Mouse (Mus musculus) embryonic facial prominence, embryonic 11.5 days (tissue): ENCODE data around the gene Tgfb1. TPM values are rescaled to one million over a fixed set of nuclear protein-coding genes. Genes with fewer than 3 reads are reported as not detected.

ENCODE experiments used
- ATAC-seq: fragments of 200-750 bp; cut with Nextera tagmentation; replicated peaks from 2 replicates; pipeline ENCODE4 v1.8.0; 2017; ENCODE audit warnings: low read depth; ENCODE audit not compliant: insufficient number of reproducible peaks, low FRiP score, low TSS enrichment
- DNase-seq: peaks from one replicate; pipeline ENCODE4 v3.0.0-alpha.2; 2015; ENCODE audit warnings: low spot score
- H3K27ac ChIP-seq: fragments of 300-500 bp; sonication (generic); replicated peaks from 2 replicates; pipeline ENCODE4 v1.5.1; 2014; ENCODE audit warnings: mild to moderate bottlenecking, low read depth, low read length, control low read depth
- H3K27me3 ChIP-seq: fragments of 300-500 bp; sonication (generic); 2 replicates; pipeline ENCODE4 v1.6.1; 2014; ENCODE audit warnings: mild to moderate bottlenecking, low read length, moderate library complexity, mixed read lengths; ENCODE audit not compliant: control insufficient read depth, insufficient read depth
- H3K36me3 ChIP-seq: fragments of 300-500 bp; sonication (generic); replicated peaks from 2 replicates; pipeline ENCODE4 v1.6.1; 2014; ENCODE audit warnings: low read depth, mild to moderate bottlenecking, low read length, moderate library complexity, mixed read lengths; ENCODE audit not compliant: control insufficient read depth, insufficient read depth
- H3K4me1 ChIP-seq: fragments of 300-500 bp; sonication (generic); 2 replicates; pipeline ENCODE4 v1.6.1; 2014; ENCODE audit warnings: low read length, mixed read lengths; ENCODE audit not compliant: control insufficient read depth, insufficient read depth
- H3K4me2 ChIP-seq: fragments of 300-500 bp; sonication (generic); 2 replicates; pipeline ENCODE4 v1.6.1; 2014; ENCODE audit warnings: low read depth, mild to moderate bottlenecking, control low read depth, low read length, moderate library complexity
- H3K4me3 ChIP-seq: fragments of 300-500 bp; sonication (generic); 2 replicates; pipeline ENCODE4 v1.5.1; 2014; ENCODE audit warnings: low read depth, low read length, control low read depth
- H3K9ac ChIP-seq: fragments of 300-500 bp; sonication (generic); replicated peaks from 2 replicates; pipeline ENCODE4 v1.6.1; 2014; ENCODE audit warnings: mild to moderate bottlenecking, control low read depth, low read length
- H3K9me3 ChIP-seq: fragments of 300-500 bp; sonication (generic); replicated peaks from 2 replicates; pipeline ENCODE4 v1.6.1; 2016; ENCODE audit warnings: mild to moderate bottlenecking, low read length, inconsistent platforms, mixed read lengths; ENCODE audit not compliant: control insufficient read depth
- WGBS: fragments of 180-500 bp; shearing (Covaris S2); extraction: QIAGEN DNeasy Blood & Tissue Kit; methylation state at CpG from one replicate; pipeline ENCODE4 v1.1.7; 2014; 5-methylcytosine and 5-hydroxymethylcytosine counted together
- polyA plus RNA-seq: library from polyadenylated mRNA; unstranded; fragments of >200 nt; fragmentation: Nextera tagmentation; extraction: Ambion mirVana; gene quantifications from 2 replicates; pipeline ENCODE4 v1.2.1, GENCODE M21; 2014

Tgfb1 gene
- polyA plus RNA-seq, 1 experiment from 2014 or later = 1.5 TPM

- Histone ChIP-seq H3K9me3 (no peaks in the 10 kb centered on the region; the same call in none of the 2 replicates), H3K36me3 (no peaks in the 10 kb centered on the region), H3K9ac (no peak overlapping the region), H3K27me3 (peaks cover 7% of the 10 kb centered on the region; the same call in 1 of the 2 replicates), H3K4me3 (no peak overlapping the region), H3K4me1 (peaks cover 7% of the 10 kb centered on the region), H3K4me2 (no peak overlapping the region), H3K27ac (no peak overlapping the region)
- DNase-seq (no peak), ATAC-seq (0 out of 2 replicates have a peak, but pooled peaks have one; percentile 32)
- WGBS = 25% methylated on average over 10 of the region's 10 CpGs
Observed at GRCm38 (mm10) chr7:25703793-25704494, 17.1 kb downstream of the Tgfb1 start.

DNA sequence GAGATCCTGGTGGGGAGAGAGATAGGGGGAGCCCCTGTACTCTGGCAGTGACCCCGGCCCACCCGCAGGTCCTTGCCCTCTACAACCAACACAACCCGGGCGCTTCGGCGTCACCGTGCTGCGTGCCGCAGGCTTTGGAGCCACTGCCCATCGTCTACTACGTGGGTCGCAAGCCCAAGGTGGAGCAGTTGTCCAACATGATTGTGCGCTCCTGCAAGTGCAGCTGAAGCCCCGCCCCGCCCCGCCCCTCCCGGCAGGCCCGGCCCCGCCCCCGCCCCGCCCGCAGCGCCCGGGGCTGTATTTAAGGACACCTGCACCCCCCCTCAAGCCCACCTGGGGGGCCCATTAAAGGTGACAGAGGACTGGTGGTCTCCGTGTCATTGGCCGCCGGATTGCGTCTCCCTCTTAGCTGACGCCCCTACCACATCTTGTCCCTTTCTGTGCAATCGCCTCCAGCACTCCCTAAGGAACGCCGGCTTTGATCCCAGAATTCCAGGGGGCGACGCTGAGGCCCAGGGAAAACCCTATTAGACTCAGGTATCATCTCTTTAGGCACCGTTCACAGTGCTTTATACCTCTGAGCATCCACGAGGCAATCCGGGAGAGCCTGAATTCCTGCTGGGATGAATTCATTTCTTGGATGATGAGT lies 18.0 kb downstream of the Tgfb1 start:
- ATAC-seq = no peak
- no peak for DNase-seq
- H3K4me1 ChIP-seq = peaks cover 7% of the 10 kb centered on the region

GRCm38 (mm10) chr7:25705801-25706251 lies 19.0 kb downstream of the Tgfb1 start:
- peaks cover 14% of the 10 kb centered on the region for H3K4me1 ChIP-seq

More for the DNA sequence above, 18.0 kb downstream of the Tgfb1 start:
- Histone ChIP-seq H3K9me3 (no peaks in the 10 kb centered on the region; the same call in none of the 2 replicates), H3K27me3 (peaks cover 7% of the 10 kb centered on the region; the same call in 1 of the 2 replicates), H3K4me3 (peak overlapping the region; percentile 23), H3K9ac (no peak overlapping the region), H3K4me2 (peak overlapping the region; percentile 47), H3K36me3 (no peaks in the 10 kb centered on the region), H3K27ac (no peak overlapping the region)
- WGBS = 4% methylated on average over 32 of the region's 37 CpGs

GRCm38 (mm10) chr7:25706578-25707170 lies 19.9 kb downstream of the Tgfb1 start:
- H3K36me3 ChIP-seq = no peaks in the 10 kb centered on the region
- 0 out of 2 replicates have a peak overlapping the region, but pooled peaks have one; percentile 6 for H3K9ac ChIP-seq
- peaks cover 15% of the 10 kb centered on the region for H3K4me1 ChIP-seq
- WGBS = 53% methylated on average over 7 of the region's 7 CpGs
- ATAC-seq = no peak
- no peak for DNase-seq
- H3K27me3 ChIP-seq = peaks cover 7% of the 10 kb centered on the region; the same call in 1 of the 2 replicates
- H3K27ac ChIP-seq = no peak overlapping the region
- H3K4me2 ChIP-seq = no peak overlapping the region
- H3K9me3 ChIP-seq = no peaks in the 10 kb centered on the region; the same call in 1 of the 2 replicates
- H3K4me3 ChIP-seq = no peak overlapping the region

More at GRCm38 (mm10) chr7:25705801-25706251, 19.0 kb downstream of the Tgfb1 start:
- ATAC-seq = no peak
- no peak overlapping the region for H3K4me2 ChIP-seq
- WGBS = 69% methylated on average over 6 of the region's 6 CpGs
- no peak for DNase-seq
- no peaks in the 10 kb centered on the region for H3K36me3 ChIP-seq
- no peak overlapping the region for H3K9ac ChIP-seq
- H3K27me3 ChIP-seq = peaks cover 7% of the 10 kb centered on the region; the same call in 1 of the 2 replicates
- H3K27ac ChIP-seq = no peak overlapping the region
- no peak overlapping the region for H3K4me3 ChIP-seq
- H3K9me3 ChIP-seq = no peaks in the 10 kb centered on the region; the same call in none of the 2 replicates

DNA sequence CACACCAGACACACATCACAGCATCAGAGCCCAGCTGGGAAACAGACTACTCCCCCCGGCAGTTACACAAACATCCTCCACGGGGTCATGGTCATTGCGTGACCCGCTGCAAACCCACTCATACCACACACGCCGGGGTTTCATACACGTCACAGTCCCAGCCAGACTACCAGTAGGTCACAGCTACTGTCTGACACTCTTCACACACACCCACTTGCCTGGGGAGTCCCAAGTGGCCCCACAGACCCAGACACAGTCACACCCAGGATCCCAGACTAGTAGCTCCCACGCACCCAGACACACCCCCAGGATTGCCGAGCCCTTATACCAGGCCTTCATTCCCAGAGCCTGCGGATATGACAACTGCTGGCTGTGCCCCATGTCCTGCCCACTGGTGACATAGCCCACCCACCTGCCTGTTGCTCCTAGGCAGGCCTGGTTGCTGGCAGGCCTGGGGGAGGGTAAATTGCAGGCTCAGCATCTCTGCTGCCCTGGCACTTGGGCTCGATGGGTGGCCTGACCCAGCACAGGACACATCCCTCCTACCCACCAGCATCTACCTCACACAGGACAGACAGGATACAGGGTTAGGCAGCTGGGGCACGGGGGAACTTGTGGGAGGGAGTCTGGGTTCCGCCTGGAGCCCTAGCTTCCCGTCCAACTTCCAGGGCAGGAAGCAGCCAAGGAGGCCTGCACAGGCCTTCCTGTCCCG lies 20.9 kb downstream of the Tgfb1 start:
- DNase-seq (no peak), ATAC-seq (no peak)
- H3K9ac ChIP-seq = peak overlapping the region; percentile 25; the same call in 1 of the 2 replicates
- H3K4me1 ChIP-seq = peaks cover 24% of the 10 kb centered on the region
- 45% methylated on average over 15 of the region's 15 CpGs for WGBS
- H3K4me3 ChIP-seq = no peak overlapping the region
- H3K27ac ChIP-seq = 0 out of 2 replicates have a peak overlapping the region, but pooled peaks have one; percentile 20
- no peaks in the 10 kb centered on the region for H3K9me3 ChIP-seq
- no peak overlapping the region for H3K4me2 ChIP-seq
- H3K27me3 ChIP-seq = peaks cover 7% of the 10 kb centered on the region; the same call in 1 of the 2 replicates
- H3K36me3 ChIP-seq = no peaks in the 10 kb centered on the region; the same call in 1 of the 2 replicates

GRCm38 (mm10) chr7:25709961-25710360 lies 23.2 kb downstream of the Tgfb1 start:
- 12% methylated on average over 12 of the region's 12 CpGs for WGBS
- DNase-seq (no peak), ATAC-seq (no peak)
- Histone ChIP-seq H3K4me2 (no peak overlapping the region), H3K27ac (no peak overlapping the region), H3K4me1 (peaks cover 20% of the 10 kb centered on the region), H3K4me3 (no peak overlapping the region), H3K36me3 (peaks cover 8% of the 10 kb centered on the region), H3K27me3 (no peaks in the 10 kb centered on the region), H3K9me3 (no peaks in the 10 kb centered on the region), H3K9ac (peak overlapping the region; percentile 41)

DNA sequence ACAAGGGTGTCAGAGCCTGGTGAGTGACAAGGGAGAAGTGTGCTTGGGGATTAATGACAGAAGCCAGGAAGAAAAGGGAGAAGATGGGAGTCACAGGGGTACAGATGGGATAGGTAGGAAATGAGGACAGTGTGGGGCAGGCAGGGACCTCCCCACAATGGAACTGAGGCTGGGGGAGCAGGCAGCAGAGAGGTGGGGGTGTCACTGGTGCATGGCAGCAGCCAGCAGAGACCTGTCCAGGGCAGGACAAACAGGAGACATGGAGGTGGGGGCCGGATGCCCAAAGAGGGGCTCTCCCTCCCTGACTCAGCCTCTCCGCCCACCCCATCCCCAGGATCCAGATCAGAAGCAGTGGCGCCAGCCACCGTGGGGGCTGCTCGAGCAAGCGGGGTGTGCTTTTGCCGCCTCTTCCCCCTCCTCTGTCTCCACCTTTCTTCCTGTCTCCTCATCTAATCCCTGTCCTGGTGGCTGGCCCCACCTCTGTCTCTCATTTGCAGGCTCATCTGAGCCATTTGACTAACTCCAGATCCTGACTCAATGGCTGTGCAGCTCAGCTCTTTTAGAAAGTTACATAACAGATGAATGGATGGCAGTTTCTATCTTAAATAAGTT lies 23.8 kb downstream of the Tgfb1 start:
- Histone ChIP-seq H3K9ac (peak overlapping the region; percentile 41), H3K4me2 (peak overlapping the region; percentile 23), H3K4me3 (no peak overlapping the region), H3K9me3 (no peaks in the 10 kb centered on the region), H3K36me3 (peaks cover 14% of the 10 kb centered on the region), H3K4me1 (peaks cover 20% of the 10 kb centered on the region), H3K27ac (0 out of 2 replicates have a peak overlapping the region, but pooled peaks have one; percentile 28), H3K27me3 (no peaks in the 10 kb centered on the region)
- DNase-seq (no peak), ATAC-seq (0 out of 2 replicates have a peak, but pooled peaks have one; percentile 36)
- WGBS = 5% methylated on average over 7 of the region's 7 CpGs
